Comparison of ENCODE assay signal across 30 mouse cellular contexts in the genomic region with DNA sequence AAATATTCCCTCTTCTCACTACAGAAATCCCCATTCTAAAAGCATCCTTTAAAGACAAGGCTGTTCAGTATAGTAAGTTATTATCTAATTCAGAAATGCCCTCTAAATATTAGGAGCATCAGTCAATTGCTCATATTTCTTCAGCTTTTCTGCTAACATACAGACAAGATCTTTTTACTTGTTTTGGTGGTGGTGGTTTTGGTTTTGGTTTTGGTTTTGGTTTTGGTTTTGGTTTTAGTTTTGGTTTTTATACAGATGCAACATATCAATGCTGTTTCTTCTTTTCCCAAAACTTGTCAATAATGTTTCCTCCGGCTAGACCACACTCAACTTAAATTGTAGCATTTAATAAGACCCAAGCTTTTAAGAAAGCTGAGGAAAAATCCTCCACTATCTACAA.
"Had no signal": no experiment of that assay in that cellular context is flagged by ENCODE, and none has a peak within 500 bp of the region (broad histone marks: within the 10 kb centered on the region; RNA-seq: fewer than 3 reads in every experiment).

No protein-coding gene starts in this region.

- H3K27me3 ChIP-seq: limb, embryonic 12.5 days; limb, embryonic 13.5 days; limb, embryonic 15.5 days; liver, embryonic 12.5 days; liver, embryonic 13.5 days; liver, embryonic 15.5 days; lung, embryonic 15.5 days; megakaryocyte, embryonic 14.5 days; midbrain, embryonic 12.5 days; midbrain, embryonic 13.5 days; midbrain, embryonic 15.5 days; neural tube, embryonic 12.5 days had no signal

- H3K4me1 ChIP-seq: limb, embryonic 12.5 days; limb, embryonic 13.5 days; limb, embryonic 15.5 days; liver, embryonic 12.5 days; liver, embryonic 13.5 days; liver, embryonic 15.5 days; lung, embryonic 15.5 days; megakaryocyte, embryonic 14.5 days; midbrain, embryonic 10.5 days; midbrain, embryonic 12.5 days; midbrain, embryonic 13.5 days; midbrain, embryonic 15.5 days; neural tube, embryonic 12.5 days had no signal

- H3K4me3 ChIP-seq: limb, embryonic 10.5 days; limb, embryonic 12.5 days; limb, embryonic 13.5 days; limb, embryonic 15.5 days; liver, embryonic 12.5 days; liver, embryonic 13.5 days; liver, embryonic 15.5 days; lung, embryonic 15.5 days; megakaryocyte, embryonic 14.5 days; midbrain, embryonic 10.5 days; midbrain, embryonic 12.5 days; midbrain, embryonic 13.5 days; midbrain, embryonic 15.5 days; myocyte; neural tube, embryonic 12.5 days had no signal

- H3K9me3 ChIP-seq: limb, embryonic 10.5 days; limb, embryonic 12.5 days; limb, embryonic 13.5 days; limb, embryonic 15.5 days; liver, embryonic 12.5 days; liver, embryonic 13.5 days; liver, embryonic 15.5 days; lung, embryonic 15.5 days; megakaryocyte, embryonic 14.5 days; midbrain, embryonic 10.5 days; midbrain, embryonic 12.5 days; midbrain, embryonic 13.5 days; midbrain, embryonic 15.5 days; neural tube, embryonic 12.5 days had no signal

- H3K36me3 ChIP-seq: limb, embryonic 10.5 days; limb, embryonic 12.5 days; limb, embryonic 13.5 days; limb, embryonic 15.5 days; liver, embryonic 12.5 days; liver, embryonic 13.5 days; liver, embryonic 15.5 days; lung, embryonic 15.5 days; midbrain, embryonic 10.5 days; midbrain, embryonic 12.5 days; midbrain, embryonic 13.5 days; midbrain, embryonic 15.5 days; neural tube, embryonic 12.5 days had no signal

- H3K4me2 ChIP-seq: limb, embryonic 12.5 days; limb, embryonic 13.5 days; limb, embryonic 15.5 days; liver, embryonic 11.5 days; liver, embryonic 12.5 days; liver, embryonic 13.5 days; liver, embryonic 15.5 days; lung, embryonic 14.5 days; lung, embryonic 15.5 days; midbrain, embryonic 11.5 days; midbrain, embryonic 12.5 days; midbrain, embryonic 13.5 days; midbrain, embryonic 15.5 days; neural tube, embryonic 12.5 days had no signal

- H3K9ac ChIP-seq: limb, embryonic 12.5 days; limb, embryonic 13.5 days; limb, embryonic 15.5 days; liver, embryonic 12.5 days; liver, embryonic 13.5 days; liver, embryonic 14.5 days; liver, embryonic 15.5 days; liver, postnatal 0 days; lung, embryonic 14.5 days; lung, embryonic 15.5 days; midbrain, embryonic 12.5 days; midbrain, embryonic 13.5 days; midbrain, embryonic 15.5 days; neural tube, embryonic 12.5 days had no signal

- DNase-seq: left cerebral cortex, postnatal 4 days; liver; liver, embryonic 13.5 days; liver, postnatal 0 days; lung, adult 18-20 months; lung, adult 2 months; lung, embryonic 14.5 days; lung, postnatal 10 days; lung, postnatal 14 days; lung, postnatal 36 days; lung, postnatal 4 days; midbrain, embryonic 14.5 days had no signal

- H3K27ac ChIP-seq: limb, embryonic 10.5 days; limb, embryonic 12.5 days; limb, embryonic 13.5 days; limb, embryonic 15.5 days; liver, embryonic 12.5 days; liver, embryonic 13.5 days; liver, embryonic 14.5 days; liver, embryonic 15.5 days; lung, embryonic 15.5 days; macrophage; midbrain, embryonic 10.5 days; midbrain, embryonic 12.5 days; midbrain, embryonic 13.5 days; midbrain, embryonic 15.5 days; neural tube, embryonic 12.5 days had no signal
